Mouse (Mus musculus): ENCODE data around the gene Ddx39. TPM values are rescaled to one million over a fixed set of nuclear protein-coding genes. Genes with fewer than 3 reads are reported as not detected.

Ddx39 gene
- polyA plus RNA-seq, 1 experiment = 39.2 TPM

DNA sequence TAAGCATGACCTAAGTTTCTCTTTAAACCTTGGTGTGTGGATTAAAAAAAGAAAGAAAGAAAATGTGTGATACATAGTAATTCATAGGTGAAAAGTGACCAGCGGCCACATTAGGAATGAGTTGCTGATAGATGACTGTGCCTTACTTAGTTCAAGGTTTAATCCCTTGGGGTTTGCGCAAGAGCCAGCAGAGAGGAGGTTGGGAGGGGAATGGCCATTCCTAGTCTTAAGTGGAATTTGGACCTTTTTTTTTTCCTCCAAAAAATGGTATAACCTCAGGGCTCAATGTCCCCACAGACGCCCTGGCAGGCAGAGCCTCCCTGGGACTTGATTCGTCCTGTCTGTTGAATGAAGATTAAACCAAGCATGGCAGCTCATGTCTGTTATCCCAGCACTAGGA lies 29.1 kb downstream of the Ddx39 start:
- TF ChIP-seq POLR2A (IDR thresholded peaks at IDR 0.05; ENCODE audit: low read depth, low read length) (no peak), CTCF (IDR thresholded peaks at IDR 0.05; ENCODE audit: extremely low read depth, insufficient read length, insufficient replicate concordance, low read depth, low read length) (no peak)
- Histone ChIP-seq H3K27me3 (ENCODE audit: control insufficient read depth, insufficient read depth, low read length) (peaks cover 5% of the 10 kb centered on the region; the same call in 1 of the 2 replicates), H3K4me3 (ENCODE audit: low read depth, low read length) (no peak overlapping the region), H3K36me3 (ENCODE audit: control insufficient read depth, insufficient read depth, low read length) (no peaks in the 10 kb centered on the region), H3K27ac (ENCODE audit: insufficient read depth, low read depth, low read length) (no peak overlapping the region), H3K4me1 (ENCODE audit: control insufficient read depth, insufficient read depth, insufficient read length, low read length) (peaks cover 28% of the 10 kb centered on the region)
- WGBS = 81% methylated on average over 4 of the region's 4 CpGs

DNA sequence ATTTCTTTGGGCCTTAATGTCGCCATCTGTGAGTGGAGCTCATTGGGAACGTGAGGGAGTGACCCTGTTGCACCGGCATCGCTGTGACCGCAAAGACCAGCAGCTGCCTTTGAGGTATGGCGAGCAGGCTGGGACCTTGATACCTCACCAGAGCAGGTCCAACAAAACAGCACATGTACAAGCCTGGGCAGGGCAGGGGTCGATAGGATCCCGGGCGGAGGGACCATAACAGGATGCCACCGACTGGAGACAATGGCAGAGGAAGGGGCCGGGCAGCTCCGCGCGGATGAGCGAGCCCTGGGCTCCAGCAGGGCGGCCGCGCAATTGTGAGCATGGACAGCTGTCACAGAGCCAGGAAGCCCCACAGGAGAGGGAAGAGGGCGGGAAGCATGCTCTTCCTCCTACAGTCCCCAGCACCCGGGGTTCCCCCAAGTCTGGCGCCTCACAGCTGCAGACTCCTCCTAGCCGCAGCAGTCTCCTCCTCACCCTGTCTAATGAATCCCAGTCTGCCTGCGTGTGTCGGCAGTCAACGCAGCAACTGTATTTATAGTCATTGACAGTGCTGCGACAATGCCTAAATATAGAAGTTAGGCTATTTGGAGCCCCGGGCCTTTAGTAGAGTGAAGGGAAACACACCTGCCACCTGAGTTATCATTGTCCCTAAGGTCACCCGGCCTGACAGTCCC lies 32.8 kb downstream of the Ddx39 start:
- Histone ChIP-seq H3K27ac (ENCODE audit: insufficient read depth, low read depth, low read length) (peak overlapping the region; percentile 75), H3K4me3 (ENCODE audit: low read depth, low read length) (peak overlapping the region; percentile 46), H3K4me1 (ENCODE audit: control insufficient read depth, insufficient read depth, insufficient read length, low read length) (peaks cover 10% of the 10 kb centered on the region), H3K27me3 (ENCODE audit: control insufficient read depth, insufficient read depth, low read length) (peaks cover 5% of the 10 kb centered on the region; the same call in 1 of the 2 replicates), H3K36me3 (ENCODE audit: control insufficient read depth, insufficient read depth, low read length) (no peaks in the 10 kb centered on the region)
- no peak for TF ChIP-seq POLR2A (IDR thresholded peaks at IDR 0.05; ENCODE audit: low read depth, low read length)
- TF ChIP-seq CTCF (IDR thresholded peaks at IDR 0.05; ENCODE audit: extremely low read depth, insufficient read length, insufficient replicate concordance, low read depth, low read length) = no peak
- 3% methylated on average over 28 of the region's 28 CpGs for WGBS

DNA sequence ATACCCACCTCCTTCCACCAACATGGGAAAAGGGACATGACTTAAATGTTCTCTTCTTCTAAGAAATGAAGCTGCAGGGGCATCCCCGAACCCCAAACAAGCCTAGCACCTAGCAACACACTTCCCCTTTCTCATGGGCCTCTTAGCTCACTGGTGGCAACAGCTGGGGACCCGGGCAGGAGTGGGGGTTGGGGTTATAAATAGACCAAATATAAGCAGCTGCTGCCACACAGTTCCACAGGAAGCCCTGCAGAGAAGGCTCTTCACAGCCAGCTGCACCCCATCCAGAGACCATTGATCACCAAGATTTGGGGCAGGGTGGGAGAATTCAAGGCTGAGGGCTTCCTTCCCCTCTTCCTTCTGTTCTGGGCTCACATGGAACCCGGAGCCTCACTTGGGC lies 33.7 kb downstream of the Ddx39 start:
- H3K4me1 ChIP-seq (ENCODE audit: control insufficient read depth, insufficient read depth, insufficient read length, low read length) = peaks cover 10% of the 10 kb centered on the region
- H3K27me3 ChIP-seq (ENCODE audit: control insufficient read depth, insufficient read depth, low read length) = peaks cover 5% of the 10 kb centered on the region; the same call in 1 of the 2 replicates
- peak overlapping the region; percentile 75 for H3K27ac ChIP-seq (ENCODE audit: insufficient read depth, low read depth, low read length)
- 32% methylated on average over 3 of the region's 3 CpGs for WGBS
- no peak overlapping the region for H3K4me3 ChIP-seq (ENCODE audit: low read depth, low read length)
- no peaks in the 10 kb centered on the region for H3K36me3 ChIP-seq (ENCODE audit: control insufficient read depth, insufficient read depth, low read length)
- TF ChIP-seq POLR2A (IDR thresholded peaks at IDR 0.05; ENCODE audit: low read depth, low read length) (0 out of 2 replicates have a peak, but pooled peaks have one; percentile 17), CTCF (IDR thresholded peaks at IDR 0.05; ENCODE audit: extremely low read depth, insufficient read length, insufficient replicate concordance, low read depth, low read length) (no peak)

DNA sequence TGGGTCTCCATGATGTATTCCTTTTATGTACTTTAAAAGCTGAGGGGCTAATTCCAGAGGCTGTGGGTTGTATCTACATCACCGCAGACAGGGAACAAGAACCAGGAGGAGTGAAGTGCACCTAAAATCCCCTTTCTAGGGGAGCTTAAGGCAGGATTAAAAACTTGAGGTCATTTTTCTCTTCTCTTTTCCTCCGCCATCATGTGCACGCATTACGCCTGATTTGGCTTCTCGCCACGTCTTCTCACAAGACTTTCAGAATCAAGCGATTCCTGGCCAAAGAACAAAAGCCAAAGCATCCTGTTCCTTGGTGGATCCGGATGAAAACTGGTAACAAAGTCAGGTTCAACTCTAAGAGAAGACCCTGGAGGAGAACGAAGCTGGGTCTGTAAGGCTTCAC lies 34.3 kb downstream of the Ddx39 start:
- Histone ChIP-seq H3K27ac (ENCODE audit: insufficient read depth, low read depth, low read length) (peak overlapping the region; percentile 66), H3K36me3 (ENCODE audit: control insufficient read depth, insufficient read depth, low read length) (no peaks in the 10 kb centered on the region), H3K27me3 (ENCODE audit: control insufficient read depth, insufficient read depth, low read length) (peaks cover 5% of the 10 kb centered on the region; the same call in 1 of the 2 replicates), H3K4me1 (ENCODE audit: control insufficient read depth, insufficient read depth, insufficient read length, low read length) (peaks cover 10% of the 10 kb centered on the region), H3K4me3 (ENCODE audit: low read depth, low read length) (no peak overlapping the region)
- TF ChIP-seq CTCF (IDR thresholded peaks at IDR 0.05; ENCODE audit: extremely low read depth, insufficient read length, insufficient replicate concordance, low read depth, low read length) = no peak
- no peak for TF ChIP-seq POLR2A (IDR thresholded peaks at IDR 0.05; ENCODE audit: low read depth, low read length)
- 77% methylated on average over 9 of the region's 9 CpGs for WGBS

DNA sequence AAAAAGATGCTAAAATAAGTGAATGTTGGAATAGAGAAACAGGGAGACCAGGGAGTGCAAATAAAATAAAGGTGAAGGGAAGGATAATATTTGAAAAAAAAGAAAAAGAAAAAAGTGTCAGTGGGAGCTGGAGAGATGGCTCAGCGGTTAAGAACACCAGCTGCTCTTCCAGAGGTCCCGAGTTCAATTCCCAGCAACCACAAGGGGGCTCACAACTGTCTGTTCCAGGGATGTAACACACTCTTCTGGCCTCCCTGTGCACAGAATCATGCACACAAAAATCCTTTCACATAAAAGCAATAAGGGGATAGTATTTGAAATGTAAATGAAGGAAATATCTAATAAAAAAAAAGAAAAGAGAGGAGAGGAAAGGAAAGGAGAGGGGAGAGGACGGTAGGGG lies 39.2 kb downstream of the Ddx39 start:
- 65% methylated on average over 2 of the region's 3 CpGs for WGBS
- no peaks in the 10 kb centered on the region; the same call in 1 of the 2 replicates for H3K4me1 ChIP-seq (ENCODE audit: control insufficient read depth, insufficient read depth, insufficient read length, low read length)
- no peaks in the 10 kb centered on the region for H3K36me3 ChIP-seq (ENCODE audit: control insufficient read depth, insufficient read depth, low read length)
- no peaks in the 10 kb centered on the region for H3K27me3 ChIP-seq (ENCODE audit: control insufficient read depth, insufficient read depth, low read length)
- TF ChIP-seq CTCF (IDR thresholded peaks at IDR 0.05; ENCODE audit: extremely low read depth, insufficient read length, insufficient replicate concordance, low read depth, low read length) (no peak), POLR2A (IDR thresholded peaks at IDR 0.05; ENCODE audit: low read depth, low read length) (no peak)
- H3K27ac ChIP-seq (ENCODE audit: insufficient read depth, low read depth, low read length) = no peak overlapping the region
- H3K4me3 ChIP-seq (ENCODE audit: low read depth, low read length) = no peak overlapping the region

DNA sequence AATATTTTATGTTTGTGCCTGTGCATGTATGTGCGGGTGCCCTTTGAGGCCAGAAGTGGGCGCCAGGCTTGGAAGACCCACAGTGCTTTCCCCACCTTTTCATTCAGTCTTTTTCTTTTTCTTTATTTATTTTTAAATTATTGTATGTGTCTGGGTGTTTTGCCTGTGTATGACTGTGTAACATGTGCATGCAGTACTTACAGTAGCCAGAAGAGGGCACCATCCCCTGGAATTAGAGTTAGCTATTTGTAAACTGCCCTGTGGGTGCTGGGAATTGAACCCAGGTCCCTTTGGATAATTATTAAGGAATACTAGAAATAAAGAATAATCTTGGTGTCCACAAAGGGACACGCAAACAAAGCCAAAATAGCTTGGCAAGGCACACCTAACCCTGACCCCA lies 41.3 kb downstream of the Ddx39 start:
- no peak overlapping the region for H3K4me3 ChIP-seq (ENCODE audit: low read depth, low read length)
- 98% methylated on average over 3 of the region's 3 CpGs for WGBS
- no peak overlapping the region for H3K27ac ChIP-seq (ENCODE audit: insufficient read depth, low read depth, low read length)
- H3K4me1 ChIP-seq (ENCODE audit: control insufficient read depth, insufficient read depth, insufficient read length, low read length) = no peaks in the 10 kb centered on the region
- TF ChIP-seq CTCF (IDR thresholded peaks at IDR 0.05; ENCODE audit: extremely low read depth, insufficient read length, insufficient replicate concordance, low read depth, low read length) (no peak), POLR2A (IDR thresholded peaks at IDR 0.05; ENCODE audit: low read depth, low read length) (no peak)
- H3K27me3 ChIP-seq (ENCODE audit: control insufficient read depth, insufficient read depth, low read length) = no peaks in the 10 kb centered on the region
- no peaks in the 10 kb centered on the region for H3K36me3 ChIP-seq (ENCODE audit: control insufficient read depth, insufficient read depth, low read length)

DNA sequence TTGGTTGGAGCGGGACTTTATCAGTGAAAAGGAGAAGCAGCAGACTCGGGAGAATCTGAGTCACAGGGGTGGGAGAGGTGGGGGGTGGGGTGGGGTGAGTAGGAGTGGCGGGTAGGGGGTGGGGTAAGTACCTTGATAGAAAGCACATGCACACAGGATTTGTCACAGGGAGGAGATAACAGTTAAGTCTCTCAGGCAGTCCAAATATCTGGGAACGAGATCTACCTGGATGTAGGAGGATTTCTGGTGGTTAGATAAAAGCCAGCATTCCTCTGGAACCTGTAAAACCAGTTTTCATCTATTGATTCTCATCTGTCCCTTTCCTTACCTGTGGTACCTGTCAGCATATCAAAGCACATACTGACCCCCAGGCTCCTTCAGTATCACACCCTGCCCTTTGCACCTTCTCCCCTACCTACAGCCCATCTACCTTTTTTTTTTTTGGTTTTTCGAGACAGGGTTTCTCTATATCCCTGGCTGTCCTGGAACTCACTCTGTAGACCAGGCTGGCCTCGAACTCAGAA lies 42.2 kb downstream of the Ddx39 start:
- WGBS = 35% methylated on average over 6 of the region's 6 CpGs
- Histone ChIP-seq H3K4me3 (ENCODE audit: low read depth, low read length) (no peak overlapping the region), H3K27ac (ENCODE audit: insufficient read depth, low read depth, low read length) (no peak overlapping the region), H3K36me3 (ENCODE audit: control insufficient read depth, insufficient read depth, low read length) (no peaks in the 10 kb centered on the region), H3K4me1 (ENCODE audit: control insufficient read depth, insufficient read depth, insufficient read length, low read length) (no peaks in the 10 kb centered on the region), H3K27me3 (ENCODE audit: control insufficient read depth, insufficient read depth, low read length) (no peaks in the 10 kb centered on the region)
- no peak for TF ChIP-seq CTCF (IDR thresholded peaks at IDR 0.05; ENCODE audit: extremely low read depth, insufficient read length, insufficient replicate concordance, low read depth, low read length)
- TF ChIP-seq POLR2A (IDR thresholded peaks at IDR 0.05; ENCODE audit: low read depth, low read length) = no peak
